Mouse (Mus musculus) neural tube, embryonic 14.5 days (tissue): Measurements from ENCODE around the gene Nop10. TPM values are rescaled to one million over a fixed set of nuclear protein-coding genes. Genes with fewer than 3 reads are reported as not detected.
A peak's percentile ranks its signal among the peaks of the same experiment; 100 is the strongest.

Experiments
- ATAC-seq: fragments of 200-750 bp; cut with Nextera tagmentation; 2 replicates; pipeline ENCODE4 v1.8.0; 2017; ENCODE audit warnings: low read depth, mild to moderate bottlenecking, moderate TSS enrichment, moderate library complexity
- H3K27ac ChIP-seq: fragments of 300-500 bp; sonication (generic); 2 replicates; pipeline ENCODE4 v1.5.1; 2014; ENCODE audit warnings: low read depth, mild to moderate bottlenecking, control low read depth, low read length, moderate library complexity, mixed read lengths
- H3K27me3 ChIP-seq: fragments of 300-500 bp; sonication (generic); 2 replicates; pipeline ENCODE4 v1.6.1; 2014; ENCODE audit warnings: low read length; ENCODE audit not compliant: control insufficient read depth, insufficient read depth
- H3K36me3 ChIP-seq: fragments of 300-500 bp; sonication (generic); 2 replicates; pipeline ENCODE4 v1.6.1; 2014; ENCODE audit warnings: low read length, mixed read lengths; ENCODE audit not compliant: control insufficient read depth, insufficient read depth
- H3K4me1 ChIP-seq: fragments of 300-500 bp; sonication (generic); 2 replicates; pipeline ENCODE4 v1.6.1; 2014; ENCODE audit warnings: low read length; ENCODE audit not compliant: control insufficient read depth, insufficient read depth
- H3K4me2 ChIP-seq: fragments of 300-500 bp; sonication (generic); 2 replicates; pipeline ENCODE4 v1.6.1; 2014; ENCODE audit warnings: mild to moderate bottlenecking, low read depth, low read length, control low read depth
- H3K4me3 ChIP-seq: fragments of 300-500 bp; sonication (generic); 2 replicates; pipeline ENCODE4 v1.5.1; 2014; ENCODE audit warnings: low read depth, low read length, control low read depth, mixed read lengths
- H3K9ac ChIP-seq: fragments of 300-500 bp; sonication (generic); replicated peaks from 2 replicates; pipeline ENCODE4 v1.6.1; 2014; ENCODE audit warnings: low read depth, mild to moderate bottlenecking, control low read depth, low read length, mixed read lengths
- H3K9me3 ChIP-seq: fragments of 300-500 bp; sonication (generic); 2 replicates; pipeline ENCODE4 v1.6.1; 2016; ENCODE audit warnings: low read length; ENCODE audit not compliant: control insufficient read depth
- WGBS: fragments of 180-500 bp; shearing (Covaris S2); extraction: QIAGEN DNeasy Blood & Tissue Kit; methylation state at CpG from one replicate; pipeline ENCODE4 v1.1.7; 2014; 5-methylcytosine and 5-hydroxymethylcytosine counted together
- polyA plus RNA-seq: library from polyadenylated mRNA; unstranded; fragments of >200 nt; fragmentation: Nextera tagmentation; extraction: Ambion mirVana; gene quantifications from 2 replicates; pipeline ENCODE4 v1.2.1, GENCODE M21; 2014

Nop10 gene
- polyA plus RNA-seq = 156 and 185 TPM in 2 replicates

DNA sequence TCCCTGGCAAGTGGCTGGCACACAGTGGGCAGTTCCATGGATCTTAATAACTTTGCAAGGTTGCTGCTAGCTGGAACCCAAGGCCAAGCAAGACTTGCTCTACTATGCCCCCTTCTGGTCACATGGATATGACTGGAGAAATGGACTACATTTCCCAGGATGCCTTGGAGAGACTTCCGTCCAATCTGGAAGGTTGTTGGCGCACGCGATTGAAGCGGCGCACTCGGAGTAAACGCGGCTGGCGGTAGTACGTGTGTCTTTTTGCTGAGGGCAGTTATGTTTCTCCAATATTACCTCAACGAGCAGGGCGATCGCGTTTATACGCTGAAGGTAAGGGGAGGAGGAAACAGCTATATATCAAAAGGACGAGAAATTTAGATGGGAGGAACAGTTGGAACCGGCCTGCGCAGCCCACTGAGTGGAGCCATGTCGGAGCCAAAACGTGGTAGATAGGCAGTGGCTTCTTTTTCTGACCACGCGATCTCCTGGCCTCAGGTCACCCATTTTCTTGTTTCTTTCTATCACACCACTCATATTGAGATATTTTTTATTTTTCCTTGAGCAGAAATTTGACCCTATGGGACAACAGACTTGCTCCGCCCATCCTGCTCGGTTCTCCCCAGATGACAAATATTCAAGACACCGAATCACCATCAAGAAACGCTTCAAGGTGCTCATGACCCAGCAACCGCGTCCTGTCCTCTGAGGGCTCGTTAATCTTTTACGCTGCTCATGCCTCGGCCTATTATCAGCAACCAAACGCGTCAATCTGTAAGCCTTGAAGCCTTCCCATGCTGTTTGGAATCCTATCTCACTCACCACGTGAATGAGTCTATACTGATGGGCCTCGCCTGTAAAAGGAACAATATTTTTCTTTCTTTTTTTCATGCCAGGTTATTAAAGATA is at the start of gene Nop10:
TSS of gene Nop10 (plus strand) at position 179 of the 906 bp plus-strand sequence.
- under 1% methylated on average over 36 of the region's 36 CpGs for WGBS
- peaks cover 15% of the 10 kb centered on the region for H3K4me1 ChIP-seq
- peak within 1 kb of the TSS; percentile 53 for H3K4me2 ChIP-seq
- H3K9ac ChIP-seq = peak within 1 kb of the TSS; percentile 64
- peak within 1 kb of the TSS; percentile 68 for H3K4me3 ChIP-seq
- ATAC-seq = peak; percentile 64
- no peaks in the 10 kb centered on the region for H3K36me3 ChIP-seq
- H3K27ac ChIP-seq = peak within 1 kb of the TSS; percentile 55; the same call in 1 of the 2 replicates
- H3K27me3 ChIP-seq = no peaks in the 10 kb centered on the region
- H3K9me3 ChIP-seq = no peaks in the 10 kb centered on the region

DNA sequence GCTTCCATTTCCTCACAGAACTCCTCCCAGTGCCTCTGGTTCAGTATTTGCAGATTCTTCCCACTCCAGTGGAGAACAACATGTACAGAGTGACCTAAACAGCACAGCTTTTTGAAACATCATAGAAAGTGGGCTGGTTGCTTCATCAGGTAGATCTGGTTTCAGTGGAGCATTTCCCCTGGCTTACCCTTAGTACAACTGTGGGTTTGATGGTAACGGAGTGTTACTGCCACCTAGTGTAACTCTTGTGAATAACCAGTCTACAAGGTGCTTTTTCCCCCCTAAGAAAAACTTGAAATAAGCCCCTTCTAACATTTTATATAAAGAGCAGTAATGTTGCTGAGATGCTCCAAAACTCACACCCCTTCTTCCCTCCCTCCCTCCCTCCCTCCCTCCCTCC is 45.7 kb upstream of the Nop10 start:
- ATAC-seq = peak; percentile 46; the same call in 1 of the 2 replicates
- Histone ChIP-seq H3K4me2 (no peak overlapping the region), H3K4me3 (no peak overlapping the region), H3K4me1 (no peaks in the 10 kb centered on the region), H3K27ac (no peak overlapping the region), H3K36me3 (no peaks in the 10 kb centered on the region), H3K27me3 (no peaks in the 10 kb centered on the region), H3K9ac (no peak overlapping the region), H3K9me3 (no peaks in the 10 kb centered on the region)
- WGBS = 7% methylated on average over 1 of the region's 1 CpGs

DNA sequence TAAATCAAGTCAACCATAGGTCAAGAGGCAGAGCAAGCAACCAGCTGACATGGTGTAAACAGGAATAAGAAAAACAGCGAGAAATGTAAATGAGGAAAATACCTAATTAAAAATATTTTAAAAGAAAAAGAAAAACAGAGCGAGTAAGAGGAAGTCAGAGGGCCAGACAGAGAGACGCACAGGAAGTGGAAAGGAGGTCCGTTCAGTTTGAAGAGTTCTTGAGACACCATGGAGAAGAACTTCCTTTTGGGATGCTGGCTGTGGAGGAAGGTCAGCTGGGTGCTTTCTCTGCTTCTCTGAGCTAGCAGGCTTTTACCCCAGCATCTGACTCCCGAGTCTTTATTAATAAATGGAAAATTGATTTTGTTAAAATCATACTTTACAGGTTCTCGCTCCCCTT is 44.1 kb upstream of the Nop10 start:
- Histone ChIP-seq H3K36me3 (no peaks in the 10 kb centered on the region), H3K4me2 (no peak overlapping the region), H3K9me3 (no peaks in the 10 kb centered on the region), H3K27me3 (no peaks in the 10 kb centered on the region), H3K4me1 (no peaks in the 10 kb centered on the region), H3K9ac (no peak overlapping the region), H3K27ac (no peak overlapping the region), H3K4me3 (no peak overlapping the region)
- WGBS = 76% methylated on average over 6 of the region's 6 CpGs
- no peak for ATAC-seq

DNA sequence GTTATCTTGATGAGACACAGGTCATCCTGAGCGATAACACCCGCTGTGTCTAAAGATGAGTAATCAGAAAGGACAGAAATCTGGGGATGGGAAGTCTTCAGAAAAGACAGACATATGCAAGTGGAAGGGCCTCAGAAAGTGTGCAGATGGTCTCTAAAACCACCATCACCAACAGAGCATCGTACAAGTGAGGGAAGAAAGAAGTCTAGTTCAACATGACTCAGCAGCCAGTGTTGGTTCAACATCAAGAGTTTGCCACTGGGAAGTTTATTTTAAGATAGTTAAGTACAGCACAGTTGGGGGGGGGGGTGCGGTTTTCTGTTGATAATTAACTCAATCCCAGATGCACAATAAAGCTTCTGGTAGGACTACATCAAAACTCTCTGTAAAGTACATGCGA is 40.8 kb upstream of the Nop10 start:
- Histone ChIP-seq H3K4me1 (no peaks in the 10 kb centered on the region), H3K9ac (no peak overlapping the region), H3K4me3 (no peak overlapping the region), H3K27ac (no peak overlapping the region), H3K9me3 (no peaks in the 10 kb centered on the region), H3K4me2 (no peak overlapping the region), H3K27me3 (no peaks in the 10 kb centered on the region), H3K36me3 (no peaks in the 10 kb centered on the region)
- WGBS = 86% methylated on average over 5 of the region's 5 CpGs
- ATAC-seq = no peak

DNA sequence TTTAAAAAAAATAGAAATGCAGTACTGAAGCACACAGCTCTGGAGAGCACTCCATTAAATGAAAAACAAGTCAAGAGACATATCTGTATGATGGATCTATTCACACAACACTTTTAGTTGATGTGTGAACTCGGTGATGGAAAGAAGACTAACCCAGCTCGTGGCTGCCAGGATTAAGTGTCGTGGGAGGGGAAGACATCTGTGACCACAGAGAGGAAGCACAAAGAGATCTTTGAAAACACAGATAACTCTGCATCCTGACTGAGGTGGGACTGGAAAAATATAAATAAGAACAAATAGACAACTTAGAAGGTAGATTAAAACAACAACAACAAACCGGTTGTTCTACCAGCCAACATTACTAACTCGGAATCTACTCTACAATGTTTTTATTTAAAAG is 39.1 kb upstream of the Nop10 start:
- H3K9me3 ChIP-seq = no peaks in the 10 kb centered on the region
- no peaks in the 10 kb centered on the region for H3K4me1 ChIP-seq
- no peak for ATAC-seq
- no peak overlapping the region for H3K4me3 ChIP-seq
- no peaks in the 10 kb centered on the region for H3K36me3 ChIP-seq
- H3K9ac ChIP-seq = no peak overlapping the region
- H3K27me3 ChIP-seq = no peaks in the 10 kb centered on the region
- H3K27ac ChIP-seq = no peak overlapping the region
- no peak overlapping the region for H3K4me2 ChIP-seq
- 78% methylated on average over 5 of the region's 5 CpGs for WGBS

DNA sequence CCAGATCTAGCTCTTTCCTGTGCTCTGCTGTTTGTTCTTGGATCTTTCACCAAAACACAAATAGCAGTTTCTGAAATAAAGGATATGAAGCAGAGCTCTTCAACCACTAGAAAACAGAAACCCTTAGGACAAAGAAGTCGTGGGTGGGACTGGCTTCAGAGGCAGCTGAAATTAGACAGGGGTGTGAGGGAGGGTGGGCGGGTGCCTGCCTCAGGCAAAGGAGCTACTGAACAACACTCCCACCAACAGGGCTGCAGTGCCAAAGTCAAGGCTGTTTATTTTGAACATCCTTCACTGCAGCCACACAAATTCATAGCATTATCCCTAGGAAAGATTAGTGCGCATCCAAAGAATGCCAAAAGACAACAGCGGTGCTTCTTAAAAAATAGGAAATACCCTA is 37.4 kb upstream of the Nop10 start:
- no peak overlapping the region for H3K27ac ChIP-seq
- H3K4me1 ChIP-seq = no peaks in the 10 kb centered on the region
- no peak overlapping the region for H3K4me2 ChIP-seq
- H3K4me3 ChIP-seq = no peak overlapping the region
- H3K9ac ChIP-seq = no peak overlapping the region
- H3K9me3 ChIP-seq = no peaks in the 10 kb centered on the region
- H3K27me3 ChIP-seq = no peaks in the 10 kb centered on the region
- ATAC-seq = no peak
- H3K36me3 ChIP-seq = no peaks in the 10 kb centered on the region
- WGBS = 72% methylated on average over 4 of the region's 4 CpGs

DNA sequence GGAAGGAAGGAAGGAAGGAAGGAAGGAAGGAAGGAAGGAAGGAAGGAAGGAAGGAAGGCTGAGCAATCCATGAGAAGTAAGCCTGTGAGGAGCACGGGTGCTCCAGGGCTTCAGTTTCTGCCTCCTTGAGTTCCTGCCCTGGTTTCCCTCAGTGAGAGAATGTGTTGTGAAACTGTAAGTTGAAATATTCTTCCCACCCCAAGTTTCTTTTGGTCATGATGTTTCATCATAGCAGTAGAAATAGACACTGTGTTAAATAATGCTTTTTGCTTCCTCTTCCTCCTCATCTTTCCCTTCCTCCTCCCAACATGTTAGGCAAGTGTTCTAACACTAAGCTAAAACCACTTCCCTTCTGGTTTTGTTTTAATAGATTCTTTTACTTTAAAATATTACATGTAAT is 29.1 kb upstream of the Nop10 start:
- whole genome bisulfite sequencing = 100% methylated on average over 1 of the region's 1 CpGs
- Histone ChIP-seq H3K9ac (no peak overlapping the region), H3K4me1 (no peaks in the 10 kb centered on the region), H3K27me3 (no peaks in the 10 kb centered on the region), H3K9me3 (no peaks in the 10 kb centered on the region), H3K4me3 (no peak overlapping the region), H3K27ac (no peak overlapping the region), H3K4me2 (no peak overlapping the region), H3K36me3 (no peaks in the 10 kb centered on the region)
- ATAC-seq = no peak

DNA sequence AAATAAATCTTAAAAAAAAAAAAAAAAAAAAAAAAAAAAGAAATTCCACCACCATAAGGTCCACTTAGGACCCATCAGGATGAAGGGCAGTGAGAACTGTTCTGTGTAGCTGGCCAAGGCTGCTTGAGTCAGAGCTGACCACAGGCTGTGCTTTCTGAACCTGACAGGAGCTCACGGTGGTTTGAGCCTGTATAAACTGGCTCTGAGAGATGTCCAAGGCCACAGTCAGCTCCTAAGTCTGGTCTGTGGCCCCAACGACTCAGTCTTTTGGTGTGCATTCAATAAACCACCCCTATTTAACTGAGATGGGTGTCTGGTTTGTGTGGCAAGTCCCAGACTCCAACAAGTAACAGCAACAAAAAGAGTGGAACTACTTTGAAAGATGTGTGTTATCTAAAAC is 25.1 kb upstream of the Nop10 start:
- Histone ChIP-seq H3K4me3 (no peak overlapping the region), H3K27me3 (no peaks in the 10 kb centered on the region), H3K9ac (no peak overlapping the region), H3K36me3 (no peaks in the 10 kb centered on the region), H3K4me1 (0 out of 2 replicates have a peak, but pooled peaks cover 4% of the 10 kb centered on the region), H3K9me3 (no peaks in the 10 kb centered on the region), H3K4me2 (no peak overlapping the region), H3K27ac (no peak overlapping the region)
- ATAC-seq = no peak
- 86% methylated on average over 2 of the region's 2 CpGs for WGBS

DNA sequence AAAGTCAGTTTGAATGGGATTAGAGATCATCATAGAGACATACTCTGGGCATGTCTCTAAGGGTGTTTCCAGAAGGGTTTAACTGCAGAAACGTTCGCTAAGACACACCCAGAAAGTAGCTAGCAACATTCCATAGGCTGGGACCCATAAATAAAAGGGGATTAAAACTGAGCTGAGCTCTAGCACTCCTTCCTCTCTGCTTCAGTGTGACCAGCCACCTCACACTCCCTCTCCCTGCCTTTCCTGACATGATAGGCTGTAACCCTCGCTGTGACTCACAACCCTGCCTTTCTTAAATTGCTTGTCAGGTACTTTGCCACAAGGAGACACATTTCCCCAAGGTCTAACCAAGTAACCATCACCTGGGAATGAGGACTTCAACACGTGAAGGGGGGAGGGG is 23.7 kb upstream of the Nop10 start:
- ATAC-seq = no peak
- Histone ChIP-seq H3K27ac (no peak overlapping the region), H3K4me3 (no peak overlapping the region)

More for the DNA sequence above, 23.7 kb upstream of the Nop10 start:
- no peaks in the 10 kb centered on the region for H3K27me3 ChIP-seq
- H3K36me3 ChIP-seq = no peaks in the 10 kb centered on the region
- H3K9ac ChIP-seq = no peak overlapping the region
- 10% methylated on average over 4 of the region's 4 CpGs for WGBS
- no peaks in the 10 kb centered on the region for H3K9me3 ChIP-seq
- 0 out of 2 replicates have a peak, but pooled peaks cover 4% of the 10 kb centered on the region for H3K4me1 ChIP-seq
- H3K4me2 ChIP-seq = no peak overlapping the region
